Mouse (Mus musculus): Measurements from ENCODE around the gene Misp. TPM values are rescaled to one million over a fixed set of nuclear protein-coding genes. Genes with fewer than 3 reads are reported as not detected.

The Misp gene
- polyA plus RNA-seq, 1 experiment from 2014 or later = 0.41 TPM

- ATAC-seq (ENCODE audit: low FRiP score) (peak; percentile 25; the same call in 1 of the 2 replicates), DNase-seq (ENCODE audit: low spot score, missing footprints) (peak; percentile 97)
- Histone ChIP-seq H3K27me3 (ENCODE audit: control insufficient read depth, insufficient read depth, low read length) (no peaks in the 10 kb centered on the region), H3K4me3 (ENCODE audit: low read depth, low read length) (peak overlapping the region; percentile 100), H3K9ac (ENCODE audit: low read length) (peak overlapping the region; percentile 84), H3K27ac (ENCODE audit: low read depth, low read length) (peak overlapping the region; percentile 100), H3K9me3 (ENCODE audit: control insufficient read depth, low read length) (no peaks in the 10 kb centered on the region), H3K4me1 (ENCODE audit: control insufficient read depth, insufficient read depth, low read length) (peaks cover 46% of the 10 kb centered on the region), H3K4me2 (peak overlapping the region; percentile 79), H3K36me3 (ENCODE audit: control insufficient read depth, insufficient read depth, low read length) (peaks cover 13% of the 10 kb centered on the region)
- 0% methylated on average over 15 of the region's 15 CpGs for WGBS
These were observed 32.6 kb downstream of the Misp start for GRCm38 (mm10) chr10:79853392-79853791.

- Histone ChIP-seq H3K4me3 (ENCODE audit: low read depth, low read length) (peak within 1 kb of the TSS; percentile 100), H3K4me2 (peak within 1 kb of the TSS; percentile 97), H3K9ac (ENCODE audit: low read length) (peak within 1 kb of the TSS; percentile 100), H3K27ac (ENCODE audit: low read depth, low read length) (peak within 1 kb of the TSS; percentile 100), H3K36me3 (ENCODE audit: control insufficient read depth, insufficient read depth, low read length) (peaks cover 13% of the 10 kb centered on the region), H3K4me1 (ENCODE audit: control insufficient read depth, insufficient read depth, low read length) (peaks cover 46% of the 10 kb centered on the region), H3K9me3 (ENCODE audit: control insufficient read depth, low read length) (no peaks in the 10 kb centered on the region), H3K27me3 (ENCODE audit: control insufficient read depth, insufficient read depth, low read length) (no peaks in the 10 kb centered on the region)
- DNase-seq (ENCODE audit: low spot score, missing footprints) (peak; percentile 99), ATAC-seq (ENCODE audit: low FRiP score) (peak; percentile 94)
- WGBS = under 1% methylated on average over 74 of the region's 75 CpGs
These were observed 33.3 kb downstream of the Misp start, which contains the start of gene Ptbp1 for GRCm38 (mm10) chr10:79853860-79854795. Gene Ptbp1 (plus strand): TSS chr10:79854427.

- Histone ChIP-seq H3K9me3 (ENCODE audit: control insufficient read depth, low read length) (no peaks in the 10 kb centered on the region), H3K27me3 (ENCODE audit: control insufficient read depth, insufficient read depth, low read length) (no peaks in the 10 kb centered on the region), H3K4me3 (ENCODE audit: low read depth, low read length) (peak overlapping the region; percentile 100), H3K27ac (ENCODE audit: low read depth, low read length) (peak overlapping the region; percentile 100), H3K9ac (ENCODE audit: low read length) (peak overlapping the region; percentile 100), H3K4me1 (ENCODE audit: control insufficient read depth, insufficient read depth, low read length) (peaks cover 46% of the 10 kb centered on the region), H3K4me2 (peak overlapping the region; percentile 97), H3K36me3 (ENCODE audit: control insufficient read depth, insufficient read depth, low read length) (peaks cover 18% of the 10 kb centered on the region)
- peak; percentile 59 for ATAC-seq (ENCODE audit: low FRiP score)
- peak; percentile 98 for DNase-seq (ENCODE audit: low spot score, missing footprints)
- WGBS = under 1% methylated on average over 82 of the region's 83 CpGs
These were observed 34.2 kb downstream of the Misp start for GRCm38 (mm10) chr10:79854801-79855541.

- DNase-seq (ENCODE audit: low spot score, missing footprints) (no peak), ATAC-seq (ENCODE audit: low FRiP score) (no peak)
- 6% methylated on average over 10 of the region's 10 CpGs for WGBS
- H3K4me1 ChIP-seq (ENCODE audit: control insufficient read depth, insufficient read depth, low read length) = peaks cover 46% of the 10 kb centered on the region
- H3K4me2 ChIP-seq = peak overlapping the region; percentile 97
- H3K36me3 ChIP-seq (ENCODE audit: control insufficient read depth, insufficient read depth, low read length) = peaks cover 25% of the 10 kb centered on the region
- H3K27ac ChIP-seq (ENCODE audit: low read depth, low read length) = no peak overlapping the region
- H3K9me3 ChIP-seq (ENCODE audit: control insufficient read depth, low read length) = no peaks in the 10 kb centered on the region
- H3K9ac ChIP-seq (ENCODE audit: low read length) = peak overlapping the region; percentile 100
- H3K27me3 ChIP-seq (ENCODE audit: control insufficient read depth, insufficient read depth, low read length) = no peaks in the 10 kb centered on the region
- peak overlapping the region; percentile 100 for H3K4me3 ChIP-seq (ENCODE audit: low read depth, low read length)
These were observed 34.9 kb downstream of the Misp start for GRCm38 (mm10) chr10:79855558-79856184.

GRCm38 (mm10) chr10:79856280-79856679 lies 35.5 kb downstream of the Misp start:
- Histone ChIP-seq H3K4me3 (ENCODE audit: low read depth, low read length) (peak overlapping the region; percentile 100), H3K27me3 (ENCODE audit: control insufficient read depth, insufficient read depth, low read length) (no peaks in the 10 kb centered on the region), H3K27ac (ENCODE audit: low read depth, low read length) (no peak overlapping the region), H3K4me1 (ENCODE audit: control insufficient read depth, insufficient read depth, low read length) (peaks cover 45% of the 10 kb centered on the region), H3K36me3 (ENCODE audit: control insufficient read depth, insufficient read depth, low read length) (peaks cover 31% of the 10 kb centered on the region), H3K4me2 (peak overlapping the region; percentile 97), H3K9ac (ENCODE audit: low read length) (peak overlapping the region; percentile 100), H3K9me3 (ENCODE audit: control insufficient read depth, low read length) (no peaks in the 10 kb centered on the region)
- ATAC-seq (ENCODE audit: low FRiP score) = no peak
- 56% methylated on average over 6 of the region's 6 CpGs for WGBS
- no peak for DNase-seq (ENCODE audit: low spot score, missing footprints)

GRCm38 (mm10) chr10:79856704-79857451 lies 36.1 kb downstream of the Misp start:
- peaks cover 39% of the 10 kb centered on the region for H3K4me1 ChIP-seq (ENCODE audit: control insufficient read depth, insufficient read depth, low read length)
- H3K27ac ChIP-seq (ENCODE audit: low read depth, low read length) = no peak overlapping the region
- 73% methylated on average over 7 of the region's 7 CpGs for WGBS
- ATAC-seq (ENCODE audit: low FRiP score) (no peak), DNase-seq (ENCODE audit: low spot score, missing footprints) (no peak)
- H3K36me3 ChIP-seq (ENCODE audit: control insufficient read depth, insufficient read depth, low read length) = peaks cover 31% of the 10 kb centered on the region
- H3K9ac ChIP-seq (ENCODE audit: low read length) = peak overlapping the region; percentile 100
- H3K4me3 ChIP-seq (ENCODE audit: low read depth, low read length) = peak overlapping the region; percentile 100
- peak overlapping the region; percentile 97 for H3K4me2 ChIP-seq
- no peaks in the 10 kb centered on the region for H3K9me3 ChIP-seq (ENCODE audit: control insufficient read depth, low read length)
- H3K27me3 ChIP-seq (ENCODE audit: control insufficient read depth, insufficient read depth, low read length) = no peaks in the 10 kb centered on the region

GRCm38 (mm10) chr10:79857452-79857811 lies 36.6 kb downstream of the Misp start:
- peak overlapping the region; percentile 97 for H3K4me2 ChIP-seq
- DNase-seq (ENCODE audit: low spot score, missing footprints) (no peak), ATAC-seq (ENCODE audit: low FRiP score) (no peak)
- 64% methylated on average over 4 of the region's 4 CpGs for WGBS
- H3K36me3 ChIP-seq (ENCODE audit: control insufficient read depth, insufficient read depth, low read length) = peaks cover 36% of the 10 kb centered on the region
- H3K4me3 ChIP-seq (ENCODE audit: low read depth, low read length) = peak overlapping the region; percentile 100
- peaks cover 34% of the 10 kb centered on the region for H3K4me1 ChIP-seq (ENCODE audit: control insufficient read depth, insufficient read depth, low read length)
- no peaks in the 10 kb centered on the region for H3K27me3 ChIP-seq (ENCODE audit: control insufficient read depth, insufficient read depth, low read length)
- peak overlapping the region; percentile 100; the same call in 1 of the 2 replicates for H3K9ac ChIP-seq (ENCODE audit: low read length)
- no peak overlapping the region for H3K27ac ChIP-seq (ENCODE audit: low read depth, low read length)
- no peaks in the 10 kb centered on the region for H3K9me3 ChIP-seq (ENCODE audit: control insufficient read depth, low read length)

GRCm38 (mm10) chr10:79857894-79858293 lies 37.1 kb downstream of the Misp start:
- Histone ChIP-seq H3K36me3 (ENCODE audit: control insufficient read depth, insufficient read depth, low read length) (peaks cover 41% of the 10 kb centered on the region), H3K9ac (ENCODE audit: low read length) (peak overlapping the region; percentile 14; the same call in 1 of the 2 replicates), H3K9me3 (ENCODE audit: control insufficient read depth, low read length) (no peaks in the 10 kb centered on the region), H3K27me3 (ENCODE audit: control insufficient read depth, insufficient read depth, low read length) (no peaks in the 10 kb centered on the region), H3K4me3 (ENCODE audit: low read depth, low read length) (no peak overlapping the region), H3K4me2 (peak overlapping the region; percentile 97; the same call in 1 of the 2 replicates), H3K4me1 (ENCODE audit: control insufficient read depth, insufficient read depth, low read length) (peaks cover 29% of the 10 kb centered on the region), H3K27ac (ENCODE audit: low read depth, low read length) (no peak overlapping the region)
- ATAC-seq (ENCODE audit: low FRiP score) = no peak
- WGBS = 86% methylated on average over 2 of the region's 2 CpGs
- DNase-seq (ENCODE audit: low spot score, missing footprints) = no peak

Data from midbrain, embryonic 11.5 days (tissue).